Mouse (Mus musculus): ENCODE results near the gene Akna. TPM values are rescaled to one million over a fixed set of nuclear protein-coding genes. Genes with fewer than 3 reads are reported as not detected.

Akna gene
- polyA plus RNA-seq, 1 experiment from 2014 or later, result 5.2 TPM

GRCm38 (mm10) chr4:63418270-63418669 lies 15.1 kb upstream of the Akna start:
- H3K9me3 ChIP-seq (replicated peaks; ENCODE audit: control insufficient read depth, low read length), result no peaks in the 10 kb centered on the region
- DNase-seq (ENCODE audit: low spot score) (no peak), ATAC-seq (replicated peaks; ENCODE audit: insufficient number of reproducible peaks, low FRiP score, low TSS enrichment, low read depth) (no peak)

GRCm38 (mm10) chr4:63417318-63417957 lies 14.3 kb upstream of the Akna start:
- H3K4me3 ChIP-seq (ENCODE audit: low read depth, low read length), result no peak overlapping the region
- H3K9me3 ChIP-seq (replicated peaks; ENCODE audit: control insufficient read depth, low read length), result no peaks in the 10 kb centered on the region
- no peak overlapping the region for H3K27ac ChIP-seq (replicated peaks; ENCODE audit: low read depth, low read length)
- DNase-seq (ENCODE audit: low spot score) (peak; percentile 94), ATAC-seq (replicated peaks; ENCODE audit: insufficient number of reproducible peaks, low FRiP score, low TSS enrichment, low read depth) (peak; percentile 53)
- no peak overlapping the region for H3K9ac ChIP-seq (replicated peaks; ENCODE audit: low read length)
- no peaks in the 10 kb centered on the region for H3K36me3 ChIP-seq (replicated peaks; ENCODE audit: control insufficient read depth, insufficient read depth, low read depth, low read length)
- H3K4me2 ChIP-seq (ENCODE audit: low read depth, low read length), result no peak overlapping the region
- peaks cover 2% of the 10 kb centered on the region; the same call in 1 of the 2 replicates for H3K4me1 ChIP-seq (ENCODE audit: control insufficient read depth, insufficient read depth, low read length)
- H3K27me3 ChIP-seq (ENCODE audit: control insufficient read depth, insufficient read depth, low read length), result no peaks in the 10 kb centered on the region
- 18% methylated on average over 9 of the region's 9 CpGs for WGBS

More at GRCm38 (mm10) chr4:63418270-63418669, 15.1 kb upstream of the Akna start:
- 79% methylated on average over 11 of the region's 11 CpGs for WGBS
- Histone ChIP-seq H3K4me3 (ENCODE audit: low read depth, low read length) (no peak overlapping the region), H3K4me2 (ENCODE audit: low read depth, low read length) (no peak overlapping the region), H3K4me1 (ENCODE audit: control insufficient read depth, insufficient read depth, low read length) (peaks cover 2% of the 10 kb centered on the region; the same call in 1 of the 2 replicates), H3K9ac (replicated peaks; ENCODE audit: low read length) (no peak overlapping the region), H3K36me3 (replicated peaks; ENCODE audit: control insufficient read depth, insufficient read depth, low read depth, low read length) (no peaks in the 10 kb centered on the region), H3K27me3 (ENCODE audit: control insufficient read depth, insufficient read depth, low read length) (no peaks in the 10 kb centered on the region), H3K27ac (replicated peaks; ENCODE audit: low read depth, low read length) (no peak overlapping the region)

- H3K4me1 ChIP-seq (ENCODE audit: control insufficient read depth, insufficient read depth, low read length), result peaks cover 2% of the 10 kb centered on the region; the same call in 1 of the 2 replicates
- ATAC-seq (replicated peaks; ENCODE audit: insufficient number of reproducible peaks, low FRiP score, low TSS enrichment, low read depth) (no peak), DNase-seq (ENCODE audit: low spot score) (no peak)
- no peak overlapping the region for H3K4me3 ChIP-seq (ENCODE audit: low read depth, low read length)
- H3K27me3 ChIP-seq (ENCODE audit: control insufficient read depth, insufficient read depth, low read length), result no peaks in the 10 kb centered on the region
- H3K4me2 ChIP-seq (ENCODE audit: low read depth, low read length), result no peak overlapping the region
- H3K9me3 ChIP-seq (replicated peaks; ENCODE audit: control insufficient read depth, low read length), result no peaks in the 10 kb centered on the region
- WGBS, result 92% methylated on average over 5 of the region's 5 CpGs
- no peak overlapping the region for H3K27ac ChIP-seq (replicated peaks; ENCODE audit: low read depth, low read length)
- no peaks in the 10 kb centered on the region for H3K36me3 ChIP-seq (replicated peaks; ENCODE audit: control insufficient read depth, insufficient read depth, low read depth, low read length)
- no peak overlapping the region for H3K9ac ChIP-seq (replicated peaks; ENCODE audit: low read length)
Measured at GRCm38 (mm10) chr4:63414951-63415350, 11.8 kb upstream of the Akna start.

GRCm38 (mm10) chr4:63411222-63411621 lies 8.1 kb upstream of the Akna start:
- Histone ChIP-seq H3K27me3 (ENCODE audit: control insufficient read depth, insufficient read depth, low read length) (no peaks in the 10 kb centered on the region), H3K27ac (replicated peaks; ENCODE audit: low read depth, low read length) (no peak overlapping the region), H3K36me3 (replicated peaks; ENCODE audit: control insufficient read depth, insufficient read depth, low read depth, low read length) (no peaks in the 10 kb centered on the region), H3K4me1 (ENCODE audit: control insufficient read depth, insufficient read depth, low read length) (no peaks in the 10 kb centered on the region), H3K4me2 (ENCODE audit: low read depth, low read length) (no peak overlapping the region), H3K9ac (replicated peaks; ENCODE audit: low read length) (no peak overlapping the region), H3K4me3 (ENCODE audit: low read depth, low read length) (no peak overlapping the region), H3K9me3 (replicated peaks; ENCODE audit: control insufficient read depth, low read length) (no peaks in the 10 kb centered on the region)
- 70% methylated on average over 5 of the region's 5 CpGs for WGBS
- ATAC-seq (replicated peaks; ENCODE audit: insufficient number of reproducible peaks, low FRiP score, low TSS enrichment, low read depth), result no peak
- no peak for DNase-seq (ENCODE audit: low spot score)

DNA sequence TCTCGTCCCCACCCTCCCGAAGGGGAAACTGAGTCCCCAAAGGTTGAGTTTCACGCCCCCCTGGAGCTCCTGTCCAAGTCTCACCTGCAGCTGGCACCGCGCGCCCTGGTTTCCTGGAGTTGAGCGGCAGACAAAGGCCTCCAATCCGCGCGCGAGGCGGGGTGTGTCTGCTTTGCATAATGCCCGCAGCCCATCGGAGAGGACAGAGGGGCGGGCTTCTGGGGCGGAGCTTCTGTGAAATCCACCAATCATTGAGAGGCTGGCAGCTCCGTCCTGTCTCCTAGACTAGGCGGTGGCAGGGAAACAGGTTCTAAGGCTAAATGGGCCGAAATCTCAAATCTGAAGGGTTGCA lies 7.4 kb upstream of the Akna start:
- Histone ChIP-seq H3K4me2 (ENCODE audit: low read depth, low read length) (peak overlapping the region; percentile 93), H3K27ac (replicated peaks; ENCODE audit: low read depth, low read length) (no peak overlapping the region), H3K9ac (replicated peaks; ENCODE audit: low read length) (peak overlapping the region; percentile 50; the same call in 1 of the 2 replicates), H3K4me1 (ENCODE audit: control insufficient read depth, insufficient read depth, low read length) (no peaks in the 10 kb centered on the region), H3K9me3 (replicated peaks; ENCODE audit: control insufficient read depth, low read length) (no peaks in the 10 kb centered on the region), H3K4me3 (ENCODE audit: low read depth, low read length) (peak overlapping the region; percentile 57), H3K27me3 (ENCODE audit: control insufficient read depth, insufficient read depth, low read length) (no peaks in the 10 kb centered on the region), H3K36me3 (replicated peaks; ENCODE audit: control insufficient read depth, insufficient read depth, low read depth, low read length) (no peaks in the 10 kb centered on the region)
- WGBS, result 0% methylated on average over 19 of the region's 19 CpGs
- ATAC-seq (replicated peaks; ENCODE audit: insufficient number of reproducible peaks, low FRiP score, low TSS enrichment, low read depth) (peak; percentile 90), DNase-seq (ENCODE audit: low spot score) (peak; percentile 97)

DNA sequence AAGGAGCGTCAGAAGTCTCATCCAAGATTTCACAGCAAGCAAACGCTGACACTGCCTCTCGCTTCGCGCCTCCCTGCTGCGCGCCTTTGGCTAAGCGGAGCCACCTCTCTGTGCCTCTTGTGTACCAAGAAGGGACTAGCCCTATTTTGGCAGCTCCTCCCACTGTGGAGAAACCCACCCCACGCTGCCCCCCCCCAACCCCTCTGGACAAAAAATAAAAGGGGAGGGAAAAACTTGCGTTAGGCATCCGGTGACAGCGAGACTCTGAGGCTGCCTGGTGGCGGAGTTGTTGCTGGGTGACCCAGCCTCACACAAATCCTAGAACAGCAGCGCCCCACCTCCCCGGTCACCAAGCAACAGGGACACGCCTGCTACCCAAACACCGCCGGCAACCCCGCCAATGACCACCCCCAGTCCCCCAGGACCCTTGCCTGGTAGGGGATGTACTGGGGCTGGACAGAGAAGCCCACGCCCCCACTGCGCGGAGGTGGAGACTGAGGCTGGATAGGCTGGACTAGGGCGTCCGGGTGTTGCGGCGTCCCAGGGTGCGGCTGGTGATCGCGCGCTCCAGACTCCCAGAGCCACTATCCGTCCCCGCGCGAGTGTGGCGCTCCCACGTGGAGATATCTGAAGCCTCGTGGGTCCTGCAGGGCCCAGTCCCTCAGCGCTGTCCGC lies 6.9 kb upstream of the Akna start:
- Histone ChIP-seq H3K9ac (replicated peaks; ENCODE audit: low read length) (peak overlapping the region; percentile 50), H3K27me3 (ENCODE audit: control insufficient read depth, insufficient read depth, low read length) (no peaks in the 10 kb centered on the region), H3K27ac (replicated peaks; ENCODE audit: low read depth, low read length) (no peak overlapping the region), H3K9me3 (replicated peaks; ENCODE audit: control insufficient read depth, low read length) (no peaks in the 10 kb centered on the region), H3K4me1 (ENCODE audit: control insufficient read depth, insufficient read depth, low read length) (no peaks in the 10 kb centered on the region; the same call in 1 of the 2 replicates), H3K4me2 (ENCODE audit: low read depth, low read length) (peak overlapping the region; percentile 93), H3K36me3 (replicated peaks; ENCODE audit: control insufficient read depth, insufficient read depth, low read depth, low read length) (no peaks in the 10 kb centered on the region), H3K4me3 (ENCODE audit: low read depth, low read length) (peak overlapping the region; percentile 57)
- ATAC-seq (replicated peaks; ENCODE audit: insufficient number of reproducible peaks, low FRiP score, low TSS enrichment, low read depth) (peak; percentile 79), DNase-seq (ENCODE audit: low spot score) (peak; percentile 72)
- WGBS, result under 1% methylated on average over 38 of the region's 39 CpGs

DNA sequence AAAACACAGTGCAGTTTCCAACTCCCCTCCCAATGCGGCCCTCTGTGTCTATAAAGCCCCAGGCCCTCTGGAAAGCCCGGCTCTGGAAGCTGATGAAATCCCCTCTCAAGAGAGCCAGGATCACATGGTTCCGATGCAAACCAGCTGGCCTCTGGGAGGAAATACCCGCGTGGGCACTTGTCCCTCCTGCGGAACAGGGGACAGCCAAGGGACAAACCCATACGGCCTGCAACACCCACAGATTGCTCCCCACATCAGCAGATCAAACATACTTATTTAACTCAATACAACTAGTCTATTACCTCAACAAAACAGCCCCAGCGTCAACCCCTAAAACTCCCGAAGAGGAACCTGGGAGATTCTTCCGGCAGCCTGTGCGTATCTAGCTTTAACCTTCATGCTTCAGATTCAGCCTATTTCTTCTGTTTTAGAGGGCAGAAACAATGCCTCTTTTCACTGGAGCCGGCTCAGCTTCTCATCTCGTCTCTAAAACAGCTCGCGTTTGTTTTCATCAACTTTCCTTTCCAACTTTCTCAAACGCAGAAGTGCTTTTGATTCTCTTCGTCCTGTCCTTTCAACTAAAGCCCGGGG lies 6.3 kb upstream of the Akna start:
- Histone ChIP-seq H3K36me3 (replicated peaks; ENCODE audit: control insufficient read depth, insufficient read depth, low read depth, low read length) (no peaks in the 10 kb centered on the region), H3K4me3 (ENCODE audit: low read depth, low read length) (peak overlapping the region; percentile 57), H3K27ac (replicated peaks; ENCODE audit: low read depth, low read length) (no peak overlapping the region), H3K9ac (replicated peaks; ENCODE audit: low read length) (peak overlapping the region; percentile 5; the same call in 1 of the 2 replicates), H3K4me1 (ENCODE audit: control insufficient read depth, insufficient read depth, low read length) (peaks cover 3% of the 10 kb centered on the region; the same call in 1 of the 2 replicates), H3K27me3 (ENCODE audit: control insufficient read depth, insufficient read depth, low read length) (no peaks in the 10 kb centered on the region), H3K9me3 (replicated peaks; ENCODE audit: control insufficient read depth, low read length) (no peaks in the 10 kb centered on the region), H3K4me2 (ENCODE audit: low read depth, low read length) (peak overlapping the region; percentile 93)
- DNase-seq (ENCODE audit: low spot score) (peak; percentile 61), ATAC-seq (replicated peaks; ENCODE audit: insufficient number of reproducible peaks, low FRiP score, low TSS enrichment, low read depth) (no peak)
- WGBS, result 2% methylated on average over 18 of the region's 18 CpGs

DNA sequence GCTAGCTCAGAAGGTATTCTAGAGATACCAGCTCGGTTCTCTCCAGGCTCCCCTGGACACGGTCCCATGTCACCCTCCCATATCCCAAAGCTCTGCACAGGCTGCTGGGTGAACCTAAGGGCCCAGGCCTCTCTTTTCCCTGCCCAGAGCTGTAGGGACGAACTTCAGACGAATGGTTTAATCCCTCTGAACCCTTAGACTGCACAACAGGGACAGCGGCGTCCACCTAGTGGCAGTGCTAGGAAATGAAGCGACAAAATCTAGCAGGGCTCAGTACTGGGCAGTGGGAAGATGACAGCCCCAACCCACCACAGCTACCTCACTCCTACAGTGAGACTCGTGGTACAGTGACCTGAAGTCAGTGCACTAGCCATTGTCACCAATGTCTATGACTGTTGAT lies 5.5 kb upstream of the Akna start:
- no peak overlapping the region for H3K27ac ChIP-seq (replicated peaks; ENCODE audit: low read depth, low read length)
- WGBS, result 6% methylated on average over 8 of the region's 8 CpGs
- no peak overlapping the region for H3K4me3 ChIP-seq (ENCODE audit: low read depth, low read length)
- H3K4me1 ChIP-seq (ENCODE audit: control insufficient read depth, insufficient read depth, low read length), result peaks cover 8% of the 10 kb centered on the region; the same call in 1 of the 2 replicates
- no peak overlapping the region; the same call in 1 of the 2 replicates for H3K9ac ChIP-seq (replicated peaks; ENCODE audit: low read length)
- DNase-seq (ENCODE audit: low spot score) (peak; percentile 72), ATAC-seq (replicated peaks; ENCODE audit: insufficient number of reproducible peaks, low FRiP score, low TSS enrichment, low read depth) (peak; percentile 51; the same call in 1 of the 2 replicates)
- H3K27me3 ChIP-seq (ENCODE audit: control insufficient read depth, insufficient read depth, low read length), result no peaks in the 10 kb centered on the region
- H3K4me2 ChIP-seq (ENCODE audit: low read depth, low read length), result peak overlapping the region; percentile 11; the same call in 1 of the 2 replicates
- H3K36me3 ChIP-seq (replicated peaks; ENCODE audit: control insufficient read depth, insufficient read depth, low read depth, low read length), result no peaks in the 10 kb centered on the region
- H3K9me3 ChIP-seq (replicated peaks; ENCODE audit: control insufficient read depth, low read length), result no peaks in the 10 kb centered on the region
